Mouse (Mus musculus) bone marrow macrophage, adult 2 months (primary cell): ENCODE data around the gene Adgrl1. TPM values are rescaled to one million over a fixed set of nuclear protein-coding genes. Genes with fewer than 3 reads are reported as not detected.

Experiments
- H3K27ac ChIP-seq: 2 replicates; pipeline ENCODE4 v1.5.1; 2012; ENCODE audit warnings: low read depth, low read length; ENCODE audit not compliant: insufficient read depth
- H3K4me1 ChIP-seq: 2 replicates; pipeline ENCODE4 v1.6.1; 2012; ENCODE audit warnings: low read length; ENCODE audit not compliant: control insufficient read depth, insufficient read depth
- H3K4me3 ChIP-seq: 2 replicates; pipeline ENCODE4 v1.5.1; 2012; ENCODE audit warnings: mild to moderate bottlenecking, low read length, moderate library complexity; ENCODE audit not compliant: insufficient read depth
- CTCF ChIP-seq: IDR thresholded peaks from 2 replicates; pipeline ENCODE4 v1.5.1; 2012; ENCODE audit warnings: low read depth, mild to moderate bottlenecking, low read length, moderate library complexity
- POLR2A ChIP-seq: IDR thresholded peaks from 2 replicates; pipeline ENCODE4 v1.6.1; 2012; ENCODE audit warnings: mild to moderate bottlenecking, low read depth, low read length, borderline replicate concordance
- polyA plus RNA-seq: library from polyadenylated mRNA; stranded (reverse); fragments of >200 nt; gene quantifications from 2 replicates; pipeline ENCODE4 v1.2.4, GENCODE M21; 2012; ENCODE audit not compliant: missing spikeins, insufficient read depth, insufficient read length

Gene Adgrl1
- polyA plus RNA-seq, 1 experiment, result 2.0 TPM

DNA sequence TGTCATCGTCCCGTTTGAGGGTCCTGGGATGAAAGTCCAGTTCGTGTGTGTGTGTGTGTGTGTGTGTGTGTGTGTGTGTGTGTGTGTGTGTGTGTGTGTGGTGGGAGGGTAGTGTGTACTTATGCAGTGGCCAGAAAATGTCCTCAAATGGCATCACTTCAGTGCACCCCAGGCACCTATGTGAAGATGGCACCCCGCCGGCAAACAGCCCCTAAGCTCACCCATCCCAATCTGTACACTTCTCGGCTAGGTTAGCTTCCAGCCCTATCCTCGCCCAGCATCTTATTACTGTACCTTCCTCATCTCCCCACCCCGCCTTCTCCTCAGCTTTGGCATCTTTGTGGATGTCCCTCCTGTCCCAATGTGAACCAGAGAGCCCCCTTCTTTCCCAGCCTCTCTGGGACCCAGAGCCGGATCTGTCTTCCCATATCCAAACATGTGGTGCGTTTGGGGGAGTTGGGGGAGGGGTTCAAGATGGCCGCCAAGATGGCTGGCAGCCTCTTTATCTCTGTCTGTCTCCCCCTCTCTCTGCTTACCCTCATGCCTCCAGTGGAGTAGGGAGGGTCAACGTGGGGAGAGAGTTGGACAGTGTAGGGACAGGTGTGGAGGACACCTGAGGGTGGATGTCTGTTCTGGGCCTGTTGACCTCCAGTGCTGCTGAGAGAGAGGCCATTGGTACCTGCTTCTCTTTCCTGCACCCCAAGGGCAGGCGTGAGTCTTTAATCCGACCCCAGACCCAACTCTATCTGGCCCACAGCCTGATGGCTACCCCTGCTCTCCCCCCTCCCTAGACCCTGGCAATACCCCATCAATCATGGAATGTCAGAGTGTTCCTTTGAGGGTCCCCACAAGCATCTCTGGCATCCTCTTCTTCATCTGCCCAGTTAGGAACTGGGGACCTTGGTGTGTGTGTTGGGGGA is 1.9 kb downstream of the Adgrl1 start:
- H3K4me3 ChIP-seq, result no peak overlapping the region
- no peaks in the 10 kb centered on the region for H3K4me1 ChIP-seq
- no peak overlapping the region for H3K27ac ChIP-seq
- TF ChIP-seq CTCF (no peak), POLR2A (no peak)

DNA sequence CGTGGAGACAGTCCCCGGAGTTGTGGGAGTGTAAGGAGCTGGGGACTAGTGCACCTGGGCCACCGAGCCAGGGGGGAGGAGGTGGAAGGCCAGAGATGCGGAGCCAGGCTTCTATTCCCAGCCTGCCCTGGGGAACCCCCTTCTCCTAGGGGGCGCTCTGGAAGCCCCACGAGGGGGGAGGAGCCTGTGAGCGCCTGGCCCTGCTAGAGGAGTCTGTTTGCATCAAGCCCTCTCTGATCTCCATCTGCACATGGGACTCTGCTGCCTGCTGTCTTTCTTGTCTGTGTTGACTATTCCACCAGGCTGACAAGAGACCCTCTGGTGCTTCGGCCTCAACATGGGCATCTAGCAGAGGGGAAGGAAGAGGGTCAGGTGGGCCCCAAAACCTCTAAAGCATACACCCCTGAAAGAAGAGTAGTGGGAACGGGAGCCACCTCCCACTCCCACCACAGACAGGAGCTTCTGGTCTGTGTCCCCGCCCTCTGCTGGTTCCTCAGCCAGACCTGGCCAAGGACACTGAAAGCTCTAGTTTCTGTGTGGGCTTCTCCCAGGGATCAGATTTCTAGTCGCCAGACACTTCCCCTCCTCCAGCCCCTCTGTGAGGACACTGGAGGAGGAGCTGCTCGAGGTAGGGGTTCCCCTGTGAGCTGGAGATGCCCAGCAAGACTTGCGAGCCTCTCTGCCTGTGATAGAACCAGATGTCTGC is 3.2 kb downstream of the Adgrl1 start:
- H3K4me1 ChIP-seq, result no peaks in the 10 kb centered on the region
- H3K27ac ChIP-seq, result no peak overlapping the region
- TF ChIP-seq CTCF (no peak), POLR2A (no peak)
- no peak overlapping the region for H3K4me3 ChIP-seq

DNA sequence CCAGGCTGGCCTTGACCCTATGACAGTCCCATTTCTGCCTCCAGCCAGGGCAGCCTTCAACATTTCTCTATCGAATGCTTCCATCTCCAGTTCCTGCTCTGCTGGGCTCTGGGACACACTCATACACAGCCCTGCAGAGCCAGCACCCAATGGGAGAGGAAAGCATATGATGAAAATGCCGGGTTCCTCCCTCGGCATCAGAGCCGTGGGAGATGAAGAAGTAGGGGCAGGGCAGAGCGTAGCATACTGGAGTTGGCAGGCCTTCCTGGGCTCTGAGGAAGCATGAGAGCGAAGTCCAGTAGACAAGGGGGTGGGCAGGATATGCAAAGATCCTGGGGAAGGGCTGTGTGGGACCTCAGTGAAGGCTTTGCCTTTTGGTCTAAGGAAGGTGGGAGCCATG is 8.7 kb downstream of the Adgrl1 start:
- Histone ChIP-seq H3K4me3 (no peak overlapping the region), H3K27ac (no peak overlapping the region), H3K4me1 (peaks cover 5% of the 10 kb centered on the region)
- no peak for TF ChIP-seq CTCF
- TF ChIP-seq POLR2A, result no peak

DNA sequence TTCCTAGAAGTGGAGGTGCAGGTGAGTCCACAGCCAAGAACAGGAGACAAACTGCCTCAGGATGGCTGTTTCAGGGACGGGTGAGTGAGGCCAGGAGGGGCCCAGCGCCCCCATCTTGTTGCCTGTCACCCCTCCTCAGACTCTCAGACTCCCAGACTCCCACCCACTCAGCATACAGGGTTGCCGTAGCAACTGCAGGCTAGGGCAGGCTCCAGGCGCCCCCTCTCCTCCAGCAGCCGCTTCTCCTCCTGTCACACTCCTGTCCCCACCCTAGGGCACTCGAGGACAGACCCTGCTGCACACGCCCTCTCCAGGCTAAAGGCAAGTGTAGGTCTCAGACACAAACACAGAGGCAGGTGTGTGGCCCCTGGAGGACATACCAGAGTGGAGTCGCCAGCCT is 9.4 kb downstream of the Adgrl1 start:
- TF ChIP-seq POLR2A (no peak), CTCF (no peak)
- Histone ChIP-seq H3K4me1 (peaks cover 5% of the 10 kb centered on the region), H3K27ac (no peak overlapping the region)

DNA sequence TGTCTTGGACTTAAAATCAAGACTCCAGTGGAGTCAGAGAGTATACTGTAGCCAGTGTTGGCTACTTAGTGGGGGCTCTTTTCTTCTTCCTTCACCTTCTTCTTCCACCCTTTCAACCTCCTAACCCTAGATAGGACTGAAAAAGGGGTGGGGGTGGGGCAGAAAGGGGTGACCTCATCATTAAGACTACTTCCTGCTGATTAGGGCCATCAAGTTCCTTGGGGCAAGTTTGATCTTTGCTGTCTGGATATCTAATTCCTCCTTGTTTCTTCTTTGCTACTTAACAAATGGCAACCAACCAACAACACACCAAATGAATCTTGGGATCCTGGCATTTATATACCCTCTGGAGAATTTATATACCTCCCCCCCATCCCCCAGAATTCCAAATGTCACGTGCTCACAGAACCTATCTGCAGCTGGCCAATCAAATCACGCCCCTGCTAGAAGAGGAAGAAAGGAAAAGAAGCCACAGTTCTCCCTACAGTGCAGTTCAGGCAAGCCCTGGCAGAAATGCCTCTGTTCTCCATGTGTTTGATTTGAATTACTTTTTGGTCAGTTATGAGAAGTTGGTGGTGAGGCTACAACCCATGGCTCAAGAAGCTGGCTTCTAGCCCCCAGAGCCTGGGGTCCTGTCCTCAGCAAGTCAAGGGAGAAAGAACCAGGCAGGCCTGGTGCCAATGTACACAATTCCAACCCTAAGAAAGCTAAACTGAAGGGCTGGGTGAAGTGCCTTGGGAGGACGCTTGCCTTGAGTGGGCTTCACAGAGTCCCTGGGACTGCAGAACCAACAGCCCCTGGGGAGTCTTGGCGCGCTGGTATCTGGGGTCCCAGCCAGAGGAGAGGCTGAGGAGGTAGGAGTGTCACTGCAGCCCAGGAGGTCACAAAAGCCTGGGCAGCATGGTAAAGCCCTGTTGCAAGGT is 12.2 kb downstream of the Adgrl1 start:
- H3K27ac ChIP-seq, result peak overlapping the region; percentile 28
- peaks cover 8% of the 10 kb centered on the region for H3K4me1 ChIP-seq
- no peak overlapping the region for H3K4me3 ChIP-seq
- TF ChIP-seq CTCF, result no peak
- TF ChIP-seq POLR2A, result no peak

More for the DNA sequence above, 9.4 kb downstream of the Adgrl1 start:
- no peak overlapping the region for H3K4me3 ChIP-seq

DNA sequence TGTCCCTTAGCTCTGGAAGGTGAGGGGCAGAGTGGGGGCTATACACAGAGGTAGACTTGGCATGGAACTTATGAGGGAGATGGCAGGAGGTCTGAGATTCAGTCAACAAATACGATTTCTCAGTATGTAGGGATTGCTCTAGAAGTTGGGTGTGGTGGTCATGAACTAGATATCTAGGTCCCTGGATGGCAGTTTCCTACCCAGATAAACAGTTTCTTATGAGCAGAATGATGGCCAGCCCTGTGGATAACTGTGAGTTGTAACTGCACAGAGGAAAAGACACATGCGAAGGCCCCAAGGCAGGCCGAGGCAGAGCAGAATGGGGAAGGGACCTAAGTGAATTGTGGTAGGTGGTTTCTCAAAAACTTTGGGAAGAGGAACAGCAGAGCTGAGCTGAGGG is 14.3 kb downstream of the Adgrl1 start:
- peaks cover 8% of the 10 kb centered on the region for H3K4me1 ChIP-seq
- TF ChIP-seq CTCF (no peak), POLR2A (no peak)

DNA sequence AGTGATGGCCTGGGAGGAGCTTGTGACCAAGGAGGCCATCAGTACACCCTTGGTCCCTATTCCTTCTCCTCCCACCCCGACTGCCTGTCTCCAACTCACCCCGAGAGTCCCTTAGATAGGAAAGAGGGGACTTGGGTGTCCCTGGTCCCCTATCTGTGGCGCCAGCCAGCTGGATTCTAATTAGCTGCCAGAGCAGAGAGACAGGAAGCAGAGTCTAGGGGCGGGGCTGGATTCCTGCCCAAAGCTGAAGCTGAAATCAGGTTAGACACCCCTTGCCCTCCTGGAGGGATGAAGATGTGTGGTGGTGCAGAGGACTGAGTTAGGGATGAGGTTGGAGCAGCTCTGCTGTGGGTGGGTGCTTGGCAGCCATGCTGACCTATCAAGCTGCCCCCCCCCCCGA is 15.0 kb downstream of the Adgrl1 start:
- H3K4me3 ChIP-seq, result no peak overlapping the region
- H3K4me1 ChIP-seq, result peaks cover 8% of the 10 kb centered on the region
- TF ChIP-seq CTCF (no peak), POLR2A (no peak)
- H3K27ac ChIP-seq, result no peak overlapping the region

More for the DNA sequence above, 14.3 kb downstream of the Adgrl1 start:
- Histone ChIP-seq H3K27ac (no peak overlapping the region), H3K4me3 (no peak overlapping the region)

DNA sequence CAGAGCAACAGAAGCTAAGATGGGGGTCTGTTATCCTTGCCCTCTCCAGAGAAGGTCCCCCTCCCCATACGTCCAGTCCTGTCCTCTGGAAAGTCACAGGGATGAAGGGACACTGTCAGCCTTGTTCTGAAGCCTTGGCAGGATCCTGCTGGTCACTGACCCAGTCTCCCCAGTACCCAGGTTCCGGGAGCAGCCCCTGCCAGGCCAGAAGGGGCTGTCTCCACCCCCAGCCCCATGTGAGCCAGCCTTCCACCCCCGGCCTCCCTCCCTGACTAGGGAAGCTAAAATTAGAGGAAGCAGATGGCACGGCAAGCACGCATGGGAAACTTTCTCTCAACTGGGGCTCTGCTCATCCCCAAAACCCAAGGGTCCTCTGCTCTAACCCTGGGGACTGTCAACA is 16.1 kb downstream of the Adgrl1 start:
- no peak overlapping the region for H3K27ac ChIP-seq
- no peak for TF ChIP-seq CTCF
- TF ChIP-seq POLR2A, result no peak
- H3K4me3 ChIP-seq, result no peak overlapping the region
- peaks cover 8% of the 10 kb centered on the region for H3K4me1 ChIP-seq

DNA sequence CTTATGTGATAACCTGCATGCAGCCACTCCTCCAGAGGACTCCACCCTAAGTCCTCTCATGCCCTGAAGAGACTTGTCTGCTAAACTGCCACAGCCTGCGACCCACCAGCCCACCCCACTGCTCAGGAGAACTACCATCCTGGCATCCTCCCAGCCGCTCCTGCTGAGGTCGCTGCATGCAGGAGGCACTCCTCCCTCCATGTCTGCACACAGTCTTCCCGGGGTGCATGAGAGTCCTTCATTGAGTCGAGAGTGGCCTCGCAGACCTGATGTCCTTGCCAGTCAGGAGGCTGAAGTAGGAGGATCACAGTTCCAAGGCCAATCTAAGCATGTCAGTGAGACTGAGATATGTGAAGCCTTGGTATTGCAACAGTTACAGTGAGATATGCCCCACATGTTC is 17.7 kb downstream of the Adgrl1 start:
- no peak for TF ChIP-seq CTCF
- TF ChIP-seq POLR2A, result no peak

More for the DNA sequence above, 17.7 kb downstream of the Adgrl1 start:
- Histone ChIP-seq H3K27ac (no peak overlapping the region), H3K4me1 (peaks cover 4% of the 10 kb centered on the region), H3K4me3 (no peak overlapping the region)
